Mouse (Mus musculus): ENCODE results near the gene Rps6ka4.

DNA sequence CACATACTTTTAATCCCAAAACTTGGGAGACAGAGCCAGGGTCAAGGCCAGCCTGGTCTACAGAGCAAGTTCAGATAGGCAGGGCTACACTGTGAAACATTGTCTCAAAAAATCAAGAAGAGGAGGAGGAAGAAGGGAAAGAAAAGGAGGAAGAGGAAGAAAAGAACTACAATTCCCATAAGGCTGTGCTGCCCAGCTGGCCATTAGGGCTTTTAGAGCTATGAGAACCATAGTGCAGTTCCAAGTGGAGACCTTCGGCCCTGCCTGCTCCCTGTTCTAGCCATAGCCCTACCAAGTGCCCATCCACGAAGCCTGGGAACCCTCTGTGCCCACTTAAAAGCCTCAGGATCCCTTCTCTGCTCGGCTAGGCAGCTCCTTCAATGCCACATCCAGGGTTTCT, 11.1 kb upstream of the Rps6ka4 start:
- TF ChIP-seq CTCF (IDR thresholded peaks at IDR 0.05) (no peak), POLR2A (IDR thresholded peaks at IDR 0.05; ENCODE audit: insufficient read depth, low read depth, low read length) (no peak), EP300 (IDR thresholded peaks at IDR 0.05; ENCODE audit: insufficient read depth, low read depth, low read length) (no peak)
